Mouse (Mus musculus) CH12.LX (cell line): ENCODE measurements around the gene Fscb.

ENCODE experiments used
- MAX ChIP-seq: IDR thresholded peaks from 2 replicates; pipeline ENCODE4 v1.6.1; 2011; ENCODE audit warnings: low read length, improper control_type of control experiment
- MYC ChIP-seq: IDR thresholded peaks from 2 replicates; pipeline ENCODE4 v1.6.1; 2011; ENCODE audit warnings: low read depth, mild to moderate bottlenecking, improper control_type of control experiment, low read length
- TCF12 ChIP-seq: IDR thresholded peaks from 2 replicates; pipeline ENCODE4 v1.6.1; 2014; ENCODE audit warnings: low read depth, mild to moderate bottlenecking, inconsistent platforms, low read length, improper control_type of control experiment

GRCm38 (mm10) chr12:64497706-64498105 lies 23.2 kb upstream of the Fscb start:
- TF ChIP-seq MAX (no peak), MYC (no peak), TCF12 (no peak)
